Mouse (Mus musculus): ENCODE results near the gene Mgme1. TPM values are rescaled to one million over a fixed set of nuclear protein-coding genes. Genes with fewer than 3 reads are reported as not detected.

Mgme1 gene
- polyA plus RNA-seq (2015; fragmentation: Nextera tagmentation; extraction: Ambion mirVana) = 6.8 and 8.1 TPM in 2 replicates

- H3K36me3 ChIP-seq (ENCODE audit: insufficient read depth, low read length) = no peaks in the 10 kb centered on the region
- H3K9me3 ChIP-seq (ENCODE audit: low read length) = no peaks in the 10 kb centered on the region
- TF ChIP-seq EP300 (IDR thresholded peaks at IDR 0.05) (no peak), CTCF (IDR thresholded peaks at IDR 0.05) (no peak)
- peak within 1 kb of the TSS; percentile 68 for H3K4me3 ChIP-seq (ENCODE audit: low read depth, low read length)
- ATAC-seq (peak; percentile 97), DNase-seq (ENCODE audit: low spot score) (peak; percentile 96)
- whole genome bisulfite sequencing = under 1% methylated on average over 74 of the region's 93 CpGs
- H3K4me1 ChIP-seq (ENCODE audit: insufficient read depth, low read depth, low read length) = peaks cover 19% of the 10 kb centered on the region; the same call in 1 of the 2 replicates
- H3K27ac ChIP-seq (ENCODE audit: low read length) = peak within 1 kb of the TSS; percentile 95
- no peaks in the 10 kb centered on the region for H3K27me3 ChIP-seq (replicated peaks; ENCODE audit: insufficient read depth, low read length)
- peak within 1 kb of the TSS; percentile 92 for H3K9ac ChIP-seq (replicated peaks; ENCODE audit: low read depth)
- H3K4me2 ChIP-seq (replicated peaks; ENCODE audit: low read depth, low read length) = peak within 1 kb of the TSS; percentile 84
Measured at GRCm38 (mm10) chr2:144270507-144271420, at the start of gene Mgme1, which contains the start of gene Snx5. Gene Mgme1, plus strand, starts transcription at chr2:144270663. Gene Snx5, minus strand, starts transcription at chr2:144270906.

- H3K4me2 ChIP-seq (replicated peaks; ENCODE audit: low read depth, low read length) = no peak overlapping the region
- TF ChIP-seq CTCF (IDR thresholded peaks at IDR 0.05) (no peak), EP300 (IDR thresholded peaks at IDR 0.05) (no peak)
- 64% methylated on average over 12 of the region's 12 CpGs for WGBS
- no peaks in the 10 kb centered on the region for H3K27me3 ChIP-seq (replicated peaks; ENCODE audit: insufficient read depth, low read length)
- no peak for DNase-seq (ENCODE audit: low spot score)
- no peaks in the 10 kb centered on the region for H3K4me1 ChIP-seq (ENCODE audit: insufficient read depth, low read depth, low read length)
- no peaks in the 10 kb centered on the region for H3K9me3 ChIP-seq (ENCODE audit: low read length)
- H3K9ac ChIP-seq (replicated peaks; ENCODE audit: low read depth) = no peak overlapping the region
- H3K36me3 ChIP-seq (ENCODE audit: insufficient read depth, low read length) = no peaks in the 10 kb centered on the region
- no peak overlapping the region for H3K27ac ChIP-seq (ENCODE audit: low read length)
- no peak for ATAC-seq
- no peak overlapping the region for H3K4me3 ChIP-seq (ENCODE audit: low read depth, low read length)
Measured at GRCm38 (mm10) chr2:144224351-144224750, 46.1 kb upstream of the Mgme1 start.

GRCm38 (mm10) chr2:144226906-144227586, 43.4 kb upstream of the Mgme1 start:
- Histone ChIP-seq H3K4me1 (ENCODE audit: insufficient read depth, low read depth, low read length) (no peaks in the 10 kb centered on the region), H3K27me3 (replicated peaks; ENCODE audit: insufficient read depth, low read length) (no peaks in the 10 kb centered on the region), H3K4me3 (ENCODE audit: low read depth, low read length) (no peak overlapping the region), H3K27ac (ENCODE audit: low read length) (no peak overlapping the region), H3K36me3 (ENCODE audit: insufficient read depth, low read length) (no peaks in the 10 kb centered on the region), H3K9ac (replicated peaks; ENCODE audit: low read depth) (no peak overlapping the region), H3K9me3 (ENCODE audit: low read length) (no peaks in the 10 kb centered on the region), H3K4me2 (replicated peaks; ENCODE audit: low read depth, low read length) (no peak overlapping the region)
- DNase-seq (ENCODE audit: low spot score) (no peak), ATAC-seq (no peak)
- TF ChIP-seq EP300 (IDR thresholded peaks at IDR 0.05) (no peak), CTCF (IDR thresholded peaks at IDR 0.05) (no peak)
- 86% methylated on average over 12 of the region's 12 CpGs for WGBS

GRCm38 (mm10) chr2:144228521-144229346, 41.7 kb upstream of the Mgme1 start:
- Histone ChIP-seq H3K36me3 (ENCODE audit: insufficient read depth, low read length) (no peaks in the 10 kb centered on the region), H3K9ac (replicated peaks; ENCODE audit: low read depth) (no peak overlapping the region), H3K4me1 (ENCODE audit: insufficient read depth, low read depth, low read length) (no peaks in the 10 kb centered on the region), H3K27ac (ENCODE audit: low read length) (no peak overlapping the region), H3K4me2 (replicated peaks; ENCODE audit: low read depth, low read length) (no peak overlapping the region), H3K27me3 (replicated peaks; ENCODE audit: insufficient read depth, low read length) (no peaks in the 10 kb centered on the region), H3K9me3 (ENCODE audit: low read length) (no peaks in the 10 kb centered on the region), H3K4me3 (ENCODE audit: low read depth, low read length) (no peak overlapping the region)
- DNase-seq (ENCODE audit: low spot score) = no peak
- WGBS = 71% methylated on average over 12 of the region's 12 CpGs
- no peak for ATAC-seq
- TF ChIP-seq CTCF (IDR thresholded peaks at IDR 0.05) = no peak

- H3K27ac ChIP-seq (ENCODE audit: low read length) = no peak overlapping the region
- no peaks in the 10 kb centered on the region for H3K36me3 ChIP-seq (ENCODE audit: insufficient read depth, low read length)
- DNase-seq (ENCODE audit: low spot score) (no peak), ATAC-seq (no peak)
- no peaks in the 10 kb centered on the region for H3K4me1 ChIP-seq (ENCODE audit: insufficient read depth, low read depth, low read length)
- no peak overlapping the region for H3K9ac ChIP-seq (replicated peaks; ENCODE audit: low read depth)
- no peaks in the 10 kb centered on the region for H3K27me3 ChIP-seq (replicated peaks; ENCODE audit: insufficient read depth, low read length)
- no peaks in the 10 kb centered on the region for H3K9me3 ChIP-seq (ENCODE audit: low read length)
- 85% methylated on average over 14 of the region's 14 CpGs for WGBS
- no peak overlapping the region for H3K4me3 ChIP-seq (ENCODE audit: low read depth, low read length)
- H3K4me2 ChIP-seq (replicated peaks; ENCODE audit: low read depth, low read length) = no peak overlapping the region
- TF ChIP-seq EP300 (IDR thresholded peaks at IDR 0.05) = no peak
- TF ChIP-seq CTCF (IDR thresholded peaks at IDR 0.05) = no peak
Measured at GRCm38 (mm10) chr2:144229647-144230046, 40.8 kb upstream of the Mgme1 start.
